Mouse (Mus musculus): ENCODE measurements around the gene Ldb3. TPM values are rescaled to one million over a fixed set of nuclear protein-coding genes. Genes with fewer than 3 reads are reported as not detected.

The Ldb3 gene
- polyA plus RNA-seq, 1 experiment from 2014 or later: 0.11 TPM

- no peaks in the 10 kb centered on the region for H3K27me3 ChIP-seq
- H3K27ac ChIP-seq: no peak overlapping the region
- 80% methylated on average over 5 of the region's 5 CpGs for WGBS
- ATAC-seq: no peak
- H3K4me2 ChIP-seq (replicated peaks): no peak overlapping the region
- H3K36me3 ChIP-seq: no peaks in the 10 kb centered on the region
- no peaks in the 10 kb centered on the region for H3K9me3 ChIP-seq
- H3K4me1 ChIP-seq (replicated peaks): peaks cover 5% of the 10 kb centered on the region
- H3K9ac ChIP-seq (replicated peaks): no peak overlapping the region
- no peak overlapping the region for H3K4me3 ChIP-seq (replicated peaks)
Measured at GRCm38 (mm10) chr14:34588005-34588404, 477 bp downstream of the Ldb3 start.

DNA sequence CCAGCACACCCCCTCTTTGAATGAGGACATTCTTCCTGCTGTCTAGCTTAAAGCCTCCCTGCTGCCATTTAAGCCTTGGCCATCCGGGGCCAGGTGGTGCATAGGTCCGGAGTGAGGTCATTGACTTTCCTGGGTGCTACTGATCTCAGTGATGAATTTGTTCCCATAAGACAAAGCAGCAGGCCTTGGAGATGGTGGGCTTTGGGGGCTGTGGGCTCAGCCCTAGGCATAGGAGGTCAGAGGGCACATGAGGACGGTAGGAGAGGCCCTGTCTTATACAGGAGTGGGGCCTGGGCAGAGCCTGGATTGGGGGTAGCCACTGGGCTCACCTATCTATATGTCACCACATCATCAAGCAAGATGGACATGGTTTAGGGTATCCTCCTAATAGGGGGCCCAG is 1.6 kb downstream of the Ldb3 start:
- no peak for ATAC-seq
- H3K9ac ChIP-seq (replicated peaks): no peak overlapping the region
- no peak overlapping the region for H3K27ac ChIP-seq
- H3K9me3 ChIP-seq: no peaks in the 10 kb centered on the region
- H3K27me3 ChIP-seq: no peaks in the 10 kb centered on the region
- no peak overlapping the region for H3K4me3 ChIP-seq (replicated peaks)
- 86% methylated on average over 3 of the region's 3 CpGs for WGBS
- no peaks in the 10 kb centered on the region for H3K36me3 ChIP-seq
- no peak overlapping the region for H3K4me2 ChIP-seq (replicated peaks)
- peaks cover 5% of the 10 kb centered on the region for H3K4me1 ChIP-seq (replicated peaks)

DNA sequence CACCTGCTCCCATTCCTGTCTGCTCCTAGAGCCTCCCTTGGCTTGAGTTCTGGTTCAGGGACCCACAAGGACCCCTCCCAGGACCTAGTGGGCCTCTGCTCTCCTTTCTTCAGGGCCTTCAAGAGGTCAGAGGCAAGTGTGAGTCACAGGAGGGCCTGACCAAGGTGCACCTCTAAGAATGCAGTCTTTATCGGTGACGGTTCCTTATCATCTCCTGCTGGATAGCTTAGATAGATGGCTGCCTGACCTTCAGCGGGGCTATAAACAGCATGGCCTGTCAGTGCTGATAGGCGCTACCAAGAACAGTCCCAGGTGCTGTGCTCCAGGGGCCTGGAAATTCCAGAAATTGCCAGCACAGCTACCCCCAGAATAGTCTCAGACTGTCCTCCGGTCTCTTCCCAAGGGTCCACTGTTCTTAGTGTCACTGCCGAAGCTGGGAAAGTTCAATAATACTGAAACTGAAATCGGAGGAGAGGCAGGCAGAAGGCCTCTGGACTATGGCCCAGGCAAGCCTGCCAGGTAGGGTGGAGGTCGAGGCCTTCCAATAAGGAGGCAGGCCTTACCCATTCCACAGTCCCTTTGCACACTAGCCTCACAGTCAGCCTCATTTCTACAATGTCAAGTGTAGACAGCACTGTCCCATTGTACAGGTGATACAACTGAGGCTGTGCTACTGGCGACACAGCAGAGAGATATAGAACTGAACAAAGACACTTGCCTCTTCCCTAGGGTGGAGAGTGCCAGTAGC is 3.0 kb downstream of the Ldb3 start:
- Histone ChIP-seq H3K4me3 (replicated peaks) (no peak overlapping the region), H3K4me1 (replicated peaks) (peaks cover under 1% of the 10 kb centered on the region; the same call in 1 of the 2 replicates), H3K4me2 (replicated peaks) (no peak overlapping the region), H3K9me3 (no peaks in the 10 kb centered on the region), H3K36me3 (no peaks in the 10 kb centered on the region), H3K27me3 (no peaks in the 10 kb centered on the region), H3K9ac (replicated peaks) (no peak overlapping the region), H3K27ac (no peak overlapping the region)
- no peak for ATAC-seq
- 92% methylated on average over 9 of the region's 9 CpGs for WGBS

DNA sequence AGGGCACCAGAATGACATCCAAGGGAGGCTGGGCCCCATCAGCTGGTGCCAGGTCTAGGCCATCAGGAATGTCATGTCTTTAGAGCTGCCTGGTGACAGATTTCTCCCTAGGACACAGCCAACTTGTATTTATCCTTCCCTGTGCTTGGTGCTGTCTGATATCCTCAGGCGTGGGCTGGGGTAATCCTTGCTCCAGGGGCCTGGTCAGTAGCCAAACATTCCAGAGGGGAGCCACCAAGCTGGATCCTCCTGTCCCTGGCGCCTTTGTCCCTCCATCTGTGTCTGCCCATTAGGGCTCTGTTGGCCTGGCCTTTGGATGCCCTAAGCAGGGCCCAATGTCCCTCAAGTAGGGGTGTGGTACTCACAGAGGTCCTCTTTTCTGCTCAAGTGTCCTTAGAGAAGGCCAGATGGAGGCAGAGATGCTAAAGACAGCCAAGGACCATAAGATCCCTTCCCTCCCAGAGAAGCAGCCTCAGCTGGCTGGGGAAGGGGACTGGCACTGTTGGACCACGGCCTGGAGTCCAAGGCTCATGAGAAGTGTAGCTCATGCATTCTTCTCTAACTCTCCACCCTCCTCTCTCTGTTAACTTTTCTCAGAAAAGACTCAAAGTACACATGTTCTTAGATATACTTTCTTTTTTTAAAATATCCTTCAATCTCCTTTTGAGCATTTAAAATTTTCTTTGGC is 5.6 kb downstream of the Ldb3 start:
- H3K4me3 ChIP-seq (replicated peaks): no peak overlapping the region
- H3K4me2 ChIP-seq (replicated peaks): no peak overlapping the region
- no peak overlapping the region for H3K27ac ChIP-seq
- no peaks in the 10 kb centered on the region for H3K36me3 ChIP-seq
- WGBS: 76% methylated on average over 3 of the region's 3 CpGs
- no peaks in the 10 kb centered on the region for H3K9me3 ChIP-seq
- ATAC-seq: no peak
- no peak overlapping the region for H3K9ac ChIP-seq (replicated peaks)
- no peaks in the 10 kb centered on the region for H3K27me3 ChIP-seq
- H3K4me1 ChIP-seq (replicated peaks): no peaks in the 10 kb centered on the region

GRCm38 (mm10) chr14:34576858-34577257 is 11.6 kb downstream of the Ldb3 start:
- Histone ChIP-seq H3K36me3 (no peaks in the 10 kb centered on the region), H3K4me2 (replicated peaks) (no peak overlapping the region), H3K4me3 (replicated peaks) (no peak overlapping the region), H3K27me3 (no peaks in the 10 kb centered on the region), H3K4me1 (replicated peaks) (no peaks in the 10 kb centered on the region), H3K9ac (replicated peaks) (no peak overlapping the region), H3K9me3 (no peaks in the 10 kb centered on the region), H3K27ac (no peak overlapping the region)
- 0 out of 2 replicates have a peak, but pooled peaks have one; percentile 35 for ATAC-seq
- WGBS: 86% methylated on average over 4 of the region's 4 CpGs

DNA sequence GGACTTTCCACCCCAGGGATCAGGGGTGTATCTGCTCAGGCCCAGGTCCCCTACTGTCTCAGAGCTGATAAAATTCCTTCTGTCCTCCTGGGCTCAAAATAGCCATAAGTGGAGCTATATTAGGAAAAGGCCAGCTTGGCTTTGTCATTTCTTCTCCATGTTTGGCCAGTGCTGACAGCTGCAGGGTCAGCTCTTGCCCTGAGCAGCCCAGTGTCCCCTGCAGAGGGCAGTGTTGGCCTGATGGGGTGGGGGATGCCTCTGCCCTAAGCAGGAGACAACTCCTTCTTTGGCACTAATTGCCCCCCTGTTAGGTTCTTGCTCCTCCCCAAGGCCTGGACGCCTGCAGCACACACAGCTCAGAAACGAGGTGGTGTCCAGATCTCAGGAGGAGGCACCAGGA is 14.4 kb downstream of the Ldb3 start:
- no peaks in the 10 kb centered on the region for H3K9me3 ChIP-seq
- ATAC-seq: no peak
- H3K4me2 ChIP-seq (replicated peaks): no peak overlapping the region
- 69% methylated on average over 2 of the region's 2 CpGs for WGBS
- H3K9ac ChIP-seq (replicated peaks): no peak overlapping the region
- no peaks in the 10 kb centered on the region for H3K36me3 ChIP-seq
- no peak overlapping the region for H3K27ac ChIP-seq
- 0 out of 2 replicates have a peak, but pooled peaks cover 5% of the 10 kb centered on the region for H3K27me3 ChIP-seq
- H3K4me3 ChIP-seq (replicated peaks): no peak overlapping the region
- H3K4me1 ChIP-seq (replicated peaks): no peaks in the 10 kb centered on the region

- H3K4me1 ChIP-seq (replicated peaks): no peaks in the 10 kb centered on the region
- H3K27me3 ChIP-seq: 0 out of 2 replicates have a peak, but pooled peaks cover 11% of the 10 kb centered on the region
- H3K4me3 ChIP-seq (replicated peaks): no peak overlapping the region
- H3K36me3 ChIP-seq: no peaks in the 10 kb centered on the region
- H3K4me2 ChIP-seq (replicated peaks): no peak overlapping the region
- H3K27ac ChIP-seq: no peak overlapping the region
- no peak for ATAC-seq
- H3K9ac ChIP-seq (replicated peaks): no peak overlapping the region
- H3K9me3 ChIP-seq: no peaks in the 10 kb centered on the region
- 73% methylated on average over 9 of the region's 9 CpGs for WGBS
Measured at GRCm38 (mm10) chr14:34573348-34573913, 15.1 kb downstream of the Ldb3 start.

- no peaks in the 10 kb centered on the region for H3K36me3 ChIP-seq
- no peak overlapping the region for H3K9ac ChIP-seq (replicated peaks)
- H3K27me3 ChIP-seq: 0 out of 2 replicates have a peak, but pooled peaks cover 11% of the 10 kb centered on the region
- H3K4me1 ChIP-seq (replicated peaks): no peaks in the 10 kb centered on the region
- H3K9me3 ChIP-seq: no peaks in the 10 kb centered on the region
- H3K27ac ChIP-seq: no peak overlapping the region
- WGBS: 87% methylated on average over 17 of the region's 17 CpGs
- H3K4me2 ChIP-seq (replicated peaks): no peak overlapping the region
- ATAC-seq: no peak
- no peak overlapping the region for H3K4me3 ChIP-seq (replicated peaks)
Measured at GRCm38 (mm10) chr14:34571610-34572387, 16.7 kb downstream of the Ldb3 start.

DNA sequence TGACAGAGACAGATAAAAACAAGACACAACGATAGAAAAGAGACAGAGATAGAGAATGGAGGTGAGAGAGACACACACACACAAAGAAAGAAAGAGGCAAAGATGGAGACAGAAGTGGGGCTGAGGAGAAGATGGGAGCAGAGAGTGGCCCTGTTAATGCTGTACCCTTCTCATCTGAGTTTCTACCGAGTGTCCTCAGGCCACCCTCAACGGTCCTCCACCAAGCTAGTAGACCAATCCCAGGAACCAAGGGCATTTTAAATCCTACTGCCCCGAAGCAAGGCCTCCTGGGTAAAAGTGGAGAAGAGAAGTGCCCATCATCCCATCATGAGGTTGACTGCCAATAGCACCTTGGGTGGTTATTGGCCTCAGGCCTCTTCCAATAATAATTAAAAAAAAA is 17.6 kb downstream of the Ldb3 start:
- H3K4me1 ChIP-seq (replicated peaks): no peaks in the 10 kb centered on the region
- H3K27me3 ChIP-seq: 0 out of 2 replicates have a peak, but pooled peaks cover 11% of the 10 kb centered on the region
- no peak overlapping the region for H3K4me2 ChIP-seq (replicated peaks)
- ATAC-seq: no peak
- H3K36me3 ChIP-seq: no peaks in the 10 kb centered on the region
- H3K4me3 ChIP-seq (replicated peaks): no peak overlapping the region
- no peak overlapping the region for H3K27ac ChIP-seq
- no peaks in the 10 kb centered on the region for H3K9me3 ChIP-seq
- WGBS: 92% methylated on average over 4 of the region's 4 CpGs
- H3K9ac ChIP-seq (replicated peaks): no peak overlapping the region

GRCm38 (mm10) chr14:34570294-34570693 is 18.2 kb downstream of the Ldb3 start:
- Histone ChIP-seq H3K9ac (replicated peaks) (peak overlapping the region; percentile 62; the same call in 1 of the 2 replicates), H3K36me3 (no peaks in the 10 kb centered on the region)

GRCm38 (mm10) chr14:34569534-34570194 is 18.8 kb downstream of the Ldb3 start:
- Histone ChIP-seq H3K27ac (no peak overlapping the region), H3K4me1 (replicated peaks) (no peaks in the 10 kb centered on the region), H3K9ac (replicated peaks) (peak overlapping the region; percentile 62), H3K4me2 (replicated peaks) (peak overlapping the region; percentile 63), H3K9me3 (no peaks in the 10 kb centered on the region), H3K36me3 (no peaks in the 10 kb centered on the region), H3K4me3 (replicated peaks) (peak overlapping the region; percentile 37), H3K27me3 (0 out of 2 replicates have a peak, but pooled peaks cover 11% of the 10 kb centered on the region)
- 40% methylated on average over 27 of the region's 27 CpGs for WGBS
- no peak for ATAC-seq

More at GRCm38 (mm10) chr14:34570294-34570693, 18.2 kb downstream of the Ldb3 start:
- H3K9me3 ChIP-seq: no peaks in the 10 kb centered on the region
- H3K4me1 ChIP-seq (replicated peaks): no peaks in the 10 kb centered on the region
- peak overlapping the region; percentile 37 for H3K4me3 ChIP-seq (replicated peaks)
- H3K4me2 ChIP-seq (replicated peaks): peak overlapping the region; percentile 63
- WGBS: 3% methylated on average over 6 of the region's 6 CpGs
- peak; percentile 82 for ATAC-seq
- H3K27ac ChIP-seq: no peak overlapping the region
- H3K27me3 ChIP-seq: 0 out of 2 replicates have a peak, but pooled peaks cover 11% of the 10 kb centered on the region

Data from midbrain, embryonic 13.5 days (tissue).